Mouse (Mus musculus) gastrocnemius, postnatal 4 days (tissue): ENCODE data around the gene Yrdc. TPM values are rescaled to one million over a fixed set of nuclear protein-coding genes. Genes with fewer than 3 reads are reported as not detected.

Experiments
- DNase-seq, 2 experiments: peaks; one replicate each; pipeline ENCODE4 v3.0.0; 2021 to 2022; ENCODE audit warnings: low spot score in 2 of 2, mixed read lengths in 2 of 2
- total RNA-seq, 2 experiments: library from RNA; stranded (reverse); gene quantifications; 2 replicates each; pipeline ENCODE4 v1.2.3; 2021

The Yrdc gene
- total RNA-seq, 2 experiments from 2014 or later = 15.9 to 20.7 TPM

DNA sequence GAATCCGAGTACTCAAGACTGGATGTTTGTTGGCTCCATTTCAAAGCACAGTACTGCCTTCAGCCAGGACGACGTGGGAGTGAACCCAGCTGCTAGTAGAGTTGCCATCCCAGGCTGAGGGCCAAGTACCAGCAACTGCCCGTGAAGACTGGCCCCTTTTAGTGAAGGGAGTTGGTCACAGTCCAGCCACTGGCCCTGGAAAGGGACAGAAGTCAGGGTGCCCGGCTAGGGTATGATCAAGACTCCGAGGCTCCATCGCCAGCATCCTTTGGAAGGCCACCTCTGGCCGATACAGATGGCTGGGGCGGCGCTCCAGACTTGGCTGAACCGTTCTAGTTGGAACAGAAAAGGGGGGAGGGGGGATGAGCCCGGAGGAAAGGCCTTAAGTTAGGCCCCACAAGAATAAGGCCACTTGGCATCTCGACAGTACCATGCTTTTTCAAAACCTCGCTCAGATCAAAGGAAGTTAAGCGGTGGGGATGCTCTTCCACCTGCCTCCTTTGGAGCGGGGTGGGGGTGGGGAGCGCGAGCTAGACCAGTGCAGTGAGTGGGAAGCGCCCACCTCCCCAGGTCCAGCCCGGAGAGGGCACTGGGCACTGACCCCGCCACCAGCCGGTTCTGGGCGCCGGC is 733 bp upstream of the Yrdc start:
- DNase-seq = peak; percentile 35 to 79

DNA sequence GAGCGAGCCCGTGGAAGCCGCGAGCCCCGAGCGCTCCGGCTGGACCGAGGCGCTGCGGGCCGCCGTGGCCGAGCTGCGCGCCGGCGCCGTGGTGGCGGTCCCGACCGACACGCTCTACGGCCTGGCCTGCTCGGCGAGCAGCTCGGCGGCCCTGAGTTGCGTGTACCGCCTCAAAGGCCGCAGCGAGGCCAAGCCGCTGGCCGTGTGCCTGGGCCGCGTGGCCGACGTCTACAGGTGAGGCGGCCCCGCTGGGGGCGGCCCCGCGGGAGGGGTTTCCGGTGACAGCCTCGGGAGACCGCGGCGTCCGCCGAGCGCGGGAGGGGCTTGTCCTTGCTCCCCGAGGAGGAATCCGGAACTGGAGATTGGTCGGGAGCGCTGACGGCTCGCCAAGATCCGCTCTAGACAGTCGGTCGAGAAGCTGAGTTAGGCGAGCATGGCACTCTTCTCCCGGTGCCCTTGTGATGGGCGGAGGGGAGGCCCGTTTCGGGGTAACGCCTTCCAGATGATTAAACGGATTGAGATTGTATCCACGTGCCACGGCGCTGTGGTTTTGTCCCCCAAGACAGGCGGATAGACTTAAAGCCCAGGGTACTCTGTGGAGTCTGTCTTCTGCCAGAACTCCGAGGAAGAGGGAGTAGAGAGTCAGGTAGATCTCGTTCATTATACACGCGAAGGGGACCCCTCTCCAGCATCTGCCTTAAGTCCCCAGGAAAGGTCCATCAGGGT is 617 bp downstream of the Yrdc start, which contains the start of gene 1110065P20Rik:
1110065P20Rik (minus strand) TSS at position 264 of the 726 bp plus-strand sequence.
- peak; percentile 44 to 70 for DNase-seq

DNA sequence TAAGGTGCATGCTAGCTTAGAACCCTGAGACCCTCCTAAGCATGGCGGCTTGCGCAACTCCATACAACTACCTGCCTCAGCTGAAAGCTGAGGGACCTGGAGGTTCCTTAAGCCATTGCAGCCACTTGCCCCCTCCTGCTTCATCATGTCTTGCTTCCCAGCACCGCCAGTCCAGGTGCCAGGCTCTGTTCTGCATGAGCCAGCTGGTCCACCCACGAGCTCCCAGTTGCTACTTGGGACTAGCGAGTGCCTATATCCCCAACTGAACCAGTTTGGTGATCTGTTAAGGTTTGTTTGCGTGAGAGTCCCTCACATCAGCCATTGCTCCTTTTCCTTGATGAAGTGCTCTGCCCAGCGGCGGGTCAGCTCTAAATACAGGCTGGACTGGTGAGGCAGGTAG is 5.8 kb downstream of the Yrdc start:
- DNase-seq = no peak

DNA sequence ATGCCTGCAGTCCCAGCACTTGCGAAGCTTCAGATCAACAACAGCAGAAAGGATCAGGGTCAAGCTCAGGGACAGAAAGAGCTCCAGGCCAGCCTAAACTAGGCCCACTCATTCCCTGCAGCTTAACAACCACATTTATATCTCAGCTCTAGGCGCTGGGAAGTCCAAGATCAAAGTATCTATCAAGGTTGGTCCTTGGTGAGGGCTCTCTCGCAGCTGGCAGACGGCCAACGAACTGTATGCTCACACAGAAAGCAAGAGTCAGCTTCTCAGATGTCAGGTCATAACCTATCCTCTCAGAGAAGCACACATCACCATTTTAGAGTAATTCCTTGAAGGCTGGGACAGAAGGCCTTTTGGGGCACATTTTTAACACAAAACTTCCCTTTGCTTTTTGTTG is 7.9 kb downstream of the Yrdc start:
- no peak for DNase-seq

DNA sequence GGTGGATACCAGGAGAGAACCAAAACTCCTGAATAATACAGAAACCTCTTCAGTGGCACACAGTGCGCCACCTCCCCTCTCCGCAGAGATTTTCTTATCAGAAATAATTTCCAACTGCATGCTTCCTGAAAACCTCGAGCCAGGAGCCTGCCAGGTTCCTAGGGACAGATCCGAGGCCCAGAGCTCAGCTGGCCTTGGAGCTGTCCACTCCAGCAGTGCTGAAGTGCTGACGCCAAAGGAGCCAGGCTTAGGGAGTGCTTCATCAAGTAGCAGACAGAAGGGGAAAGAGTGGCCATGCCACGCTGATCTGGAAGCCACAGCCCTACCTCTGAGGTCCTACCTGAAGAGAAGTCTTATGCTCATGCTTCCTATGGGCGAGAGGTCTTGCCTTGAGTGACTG is 10.0 kb downstream of the Yrdc start:
- DNase-seq = peak; percentile 60 to 77

DNA sequence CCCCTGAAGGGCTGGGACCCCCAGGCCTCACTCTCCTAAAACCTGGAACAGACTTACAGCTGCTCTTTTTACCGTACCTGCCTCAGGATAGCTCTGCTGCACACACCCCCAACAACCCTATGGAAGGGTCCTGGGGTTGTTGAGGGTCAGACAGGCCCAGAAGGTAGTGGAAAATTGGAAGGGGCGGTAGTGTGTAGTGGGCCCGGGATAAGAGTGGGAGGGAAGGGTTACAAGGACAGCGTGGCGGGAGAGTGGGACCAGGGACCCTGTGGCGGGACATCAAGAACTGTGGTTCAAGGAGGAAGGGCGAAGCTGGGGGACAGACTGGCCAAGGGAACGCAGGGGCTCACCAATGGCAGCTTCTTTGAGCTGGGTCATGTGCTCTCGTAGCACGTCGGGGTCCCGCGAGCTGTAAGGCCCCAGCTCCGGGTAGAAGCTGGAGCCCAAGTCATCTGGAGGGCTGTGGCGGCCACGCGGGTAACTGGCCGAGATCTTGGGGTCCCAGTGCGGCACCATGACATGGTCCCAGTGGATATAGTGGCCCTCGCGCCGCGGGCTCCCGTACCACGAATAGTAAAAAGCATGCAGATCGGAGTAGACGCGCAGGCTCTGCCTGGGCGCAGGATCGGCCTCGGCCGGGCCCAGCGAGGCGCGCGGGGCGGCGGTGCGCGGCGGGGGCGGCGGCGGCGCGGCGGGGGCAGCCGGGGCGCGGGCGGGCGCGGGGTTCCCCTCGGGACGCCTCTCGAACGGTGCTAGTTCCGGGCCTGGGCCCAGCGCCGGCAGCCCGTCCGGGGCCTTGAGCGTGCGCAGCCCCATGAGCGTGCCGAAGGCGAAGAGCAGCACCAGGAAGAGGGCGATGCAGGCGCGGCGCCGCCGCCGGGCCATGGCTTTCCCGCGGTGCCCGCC is 11.1 kb downstream of the Yrdc start, which contains the start of gene Maneal:
Maneal (minus strand) TSS at position 889 of the 906 bp plus-strand sequence.
- DNase-seq = no peak

DNA sequence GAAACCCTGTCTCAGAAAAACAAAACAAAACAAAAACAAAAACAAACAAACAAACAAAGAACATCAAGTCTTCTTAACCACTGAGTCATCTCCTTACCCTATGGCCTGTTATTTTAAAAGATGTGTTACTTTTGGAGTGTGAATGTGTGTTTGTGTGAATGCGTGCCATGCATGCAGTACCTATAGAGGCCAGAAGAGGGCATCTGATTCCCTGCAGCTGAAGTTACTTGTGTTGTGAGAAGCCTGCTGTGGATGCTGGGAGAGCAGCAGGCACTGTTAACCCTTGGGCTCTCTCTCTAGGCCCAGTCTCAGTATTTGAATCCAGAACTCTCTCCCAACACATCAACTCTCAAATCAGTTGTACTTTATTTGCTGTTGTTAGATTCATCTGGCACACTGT is 22.2 kb downstream of the Yrdc start:
- no peak for DNase-seq

DNA sequence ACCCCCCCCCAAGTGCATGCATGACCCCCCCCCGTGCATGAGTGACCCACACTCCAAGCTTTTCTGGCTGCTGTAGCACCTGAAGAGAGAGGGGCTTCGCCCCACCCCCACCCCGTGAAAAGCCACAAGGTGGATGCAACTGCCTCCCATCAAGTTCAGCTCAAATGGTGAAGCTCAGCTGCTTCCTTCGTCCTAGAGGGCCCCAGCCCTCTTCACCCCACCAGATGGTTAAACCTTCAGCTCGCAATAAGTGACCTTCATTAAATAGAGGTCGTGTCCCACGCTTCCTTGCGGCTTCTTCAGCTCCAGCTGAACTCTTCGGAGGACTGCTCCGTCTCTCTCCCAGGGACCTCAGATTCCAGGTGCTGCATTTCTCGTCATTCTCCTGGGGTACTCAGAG is 30.1 kb downstream of the Yrdc start, which contains the start of gene Epha10:
Epha10 (plus strand) TSS at position 301 of the 400 bp plus-strand sequence.
- no peak for DNase-seq

DNA sequence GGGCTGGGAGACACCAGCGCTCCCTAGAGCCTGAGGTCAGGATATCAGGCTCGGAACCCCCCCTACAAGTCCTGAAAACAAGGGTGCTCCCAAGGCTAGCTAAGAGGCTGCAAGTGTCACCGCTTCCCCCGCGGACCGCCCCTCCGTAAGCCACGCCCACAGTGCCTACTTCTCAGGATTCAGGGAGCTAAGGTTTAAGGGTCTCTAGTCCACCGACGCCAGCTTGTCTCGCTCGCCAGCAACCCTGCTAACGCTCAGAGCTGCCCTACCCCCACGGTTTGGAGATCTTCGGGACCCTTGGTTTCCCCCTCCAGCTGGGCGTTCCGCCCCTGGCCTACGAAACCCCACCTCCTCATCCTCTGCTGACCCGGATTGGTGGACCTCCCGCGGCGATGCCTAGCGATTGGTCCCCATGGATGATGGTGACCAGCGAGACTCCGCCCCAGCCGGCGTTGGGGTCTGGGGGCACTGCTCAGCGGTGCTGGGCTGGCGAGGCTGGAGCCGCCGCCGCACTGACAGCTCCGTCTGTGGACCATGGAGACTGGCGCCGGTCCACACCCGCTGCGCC is 30.9 kb downstream of the Yrdc start:
- no peak for DNase-seq

DNA sequence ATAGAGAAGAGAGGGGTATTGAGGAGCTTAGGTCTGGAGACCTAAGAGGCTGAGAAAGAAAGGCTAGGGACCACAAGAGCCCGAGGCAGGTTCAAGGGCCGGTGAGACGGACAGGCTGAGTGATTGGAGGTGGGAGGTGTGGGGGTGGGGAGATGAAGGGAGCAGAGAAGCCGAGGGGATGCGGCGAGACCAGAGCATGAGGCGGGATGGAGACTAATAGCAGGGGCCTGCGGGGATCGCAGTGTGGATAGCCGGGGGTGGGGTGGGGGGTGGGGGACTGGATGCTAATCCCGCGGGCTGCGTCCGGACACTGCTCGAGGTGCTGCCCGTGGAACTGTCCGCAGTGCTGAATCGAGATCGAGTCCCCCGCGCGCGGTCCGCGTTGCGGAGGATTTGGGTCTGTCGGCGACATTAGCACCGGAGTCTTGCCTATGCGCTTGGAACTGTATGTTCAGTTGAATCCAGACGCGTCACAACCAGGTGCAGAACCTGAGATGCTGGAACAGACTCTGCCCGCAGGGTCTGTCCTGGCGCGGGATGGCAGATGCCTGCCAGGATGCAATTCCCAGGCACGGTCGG is 31.8 kb downstream of the Yrdc start:
- peak in 1 of 2 experiments; percentile 52 for DNase-seq

DNA sequence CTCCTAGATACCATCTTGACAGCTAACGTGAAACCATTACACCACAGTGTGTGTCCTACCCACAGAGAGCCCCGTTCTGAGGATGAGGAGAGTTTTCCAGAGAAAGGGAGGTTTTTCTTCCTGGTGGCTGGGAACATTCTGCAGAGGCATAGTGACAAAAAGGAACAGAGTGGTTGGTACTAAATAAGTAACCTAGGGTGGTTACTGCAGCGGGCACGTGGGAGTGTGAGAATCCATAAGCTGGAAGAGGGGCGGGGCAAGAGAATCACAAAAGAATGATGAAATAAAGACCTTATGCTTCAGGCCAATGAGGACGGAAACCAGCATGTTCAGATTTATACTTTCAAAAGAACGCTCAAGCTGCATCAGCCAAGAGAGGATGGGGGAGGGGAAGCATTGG is 38.2 kb downstream of the Yrdc start:
- no peak for DNase-seq

DNA sequence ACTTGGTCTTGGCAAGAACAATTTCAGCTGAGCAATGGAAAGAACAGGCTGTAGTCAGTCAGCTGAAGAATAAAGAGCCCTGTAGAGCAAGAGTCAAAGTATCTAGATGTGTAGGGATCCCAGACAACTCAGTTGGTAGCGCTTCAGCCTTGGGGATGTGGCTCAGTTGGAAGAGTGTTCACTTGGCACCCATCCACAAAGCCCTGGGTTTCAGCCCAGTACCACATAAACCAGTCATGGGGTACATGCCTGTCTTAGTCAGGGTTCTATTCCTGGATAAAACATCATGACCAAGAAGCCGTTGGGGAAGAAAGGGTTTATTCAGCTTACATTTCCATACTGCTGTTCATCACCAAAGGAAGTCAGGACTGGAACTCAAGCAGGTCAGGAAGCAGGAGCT is 39.5 kb downstream of the Yrdc start:
- no peak for DNase-seq

DNA sequence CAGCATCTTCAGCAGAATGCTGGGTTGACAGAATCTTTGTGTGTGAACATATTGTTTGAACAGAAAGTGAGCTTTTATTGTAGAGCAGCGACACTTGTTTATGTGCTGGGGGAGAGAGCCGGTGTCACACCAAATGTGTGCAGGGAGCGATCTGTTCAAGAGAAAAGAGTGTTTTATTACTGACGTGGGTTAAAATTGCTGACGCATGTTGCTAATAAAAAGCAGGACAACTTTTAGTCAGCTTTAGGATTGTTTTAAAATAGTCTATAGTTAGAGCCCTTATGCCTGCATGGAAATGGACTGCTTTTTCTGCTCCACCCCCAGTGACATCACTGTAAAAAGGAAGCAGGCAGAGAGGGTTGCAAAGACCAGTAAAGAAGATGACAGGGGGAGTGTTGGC is 40.4 kb downstream of the Yrdc start:
- no peak for DNase-seq

DNA sequence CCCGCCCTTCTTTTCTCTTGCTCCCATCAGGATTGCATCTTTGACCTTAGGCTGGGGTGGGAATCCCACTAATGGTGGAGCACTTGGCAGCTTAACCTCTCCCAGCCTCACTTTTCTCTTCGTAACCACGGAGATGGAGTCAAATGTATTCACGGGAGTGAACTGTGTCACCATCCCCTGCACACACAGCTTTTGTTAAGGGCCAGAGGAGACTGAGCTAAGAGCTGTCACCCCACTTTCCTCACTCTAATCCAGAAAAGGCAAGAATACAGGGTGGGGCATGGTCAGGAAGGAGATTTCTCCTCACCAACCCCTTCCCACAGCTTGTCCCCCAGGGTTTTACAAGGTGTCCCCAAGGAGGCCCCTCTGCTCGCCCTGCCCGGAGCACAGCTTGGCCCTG is 43.3 kb downstream of the Yrdc start:
- no peak for DNase-seq

DNA sequence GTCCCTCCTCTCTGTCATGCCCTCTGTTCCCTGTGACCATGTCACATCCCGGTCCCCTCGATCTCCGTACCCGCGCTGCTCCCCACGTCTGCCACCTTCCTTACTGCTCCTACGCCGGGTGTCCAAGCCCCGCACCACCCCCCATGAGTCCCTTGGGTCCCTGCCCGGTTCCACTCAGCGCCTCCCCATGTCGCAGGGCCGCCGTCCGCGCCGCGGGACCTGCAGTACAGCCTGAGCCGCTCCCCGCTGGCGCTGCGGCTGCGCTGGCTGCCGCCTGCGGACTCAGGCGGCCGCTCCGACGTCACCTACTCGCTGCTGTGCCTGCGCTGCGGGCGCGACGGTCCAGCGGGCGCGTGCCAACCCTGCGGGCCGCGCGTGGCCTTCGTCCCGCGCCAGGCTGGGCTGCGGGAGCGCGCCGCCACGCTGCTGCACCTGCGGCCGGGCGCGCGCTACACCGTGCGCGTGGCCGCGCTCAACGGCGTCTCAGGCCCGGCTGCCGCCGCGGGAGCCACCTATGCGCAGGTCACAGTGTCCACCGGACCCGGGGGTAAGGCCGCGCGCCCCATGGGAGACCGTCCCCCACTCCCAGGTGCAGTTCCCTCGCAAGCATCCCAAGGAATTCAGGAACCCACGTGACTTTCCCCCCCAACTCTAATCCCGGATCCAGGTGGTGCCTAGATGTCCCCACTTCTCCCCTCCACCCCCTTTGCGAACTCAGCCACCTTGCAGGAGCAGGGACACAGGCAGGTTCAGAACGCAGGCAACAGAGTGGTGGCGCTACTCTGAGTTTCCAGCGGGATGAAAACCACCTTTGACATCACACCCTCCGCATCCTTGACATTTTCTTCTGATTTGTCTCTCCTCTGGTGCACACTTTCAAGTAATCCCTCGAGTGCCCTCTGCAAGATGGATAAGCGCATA is 44.3 kb downstream of the Yrdc start:
- DNase-seq = no peak

DNA sequence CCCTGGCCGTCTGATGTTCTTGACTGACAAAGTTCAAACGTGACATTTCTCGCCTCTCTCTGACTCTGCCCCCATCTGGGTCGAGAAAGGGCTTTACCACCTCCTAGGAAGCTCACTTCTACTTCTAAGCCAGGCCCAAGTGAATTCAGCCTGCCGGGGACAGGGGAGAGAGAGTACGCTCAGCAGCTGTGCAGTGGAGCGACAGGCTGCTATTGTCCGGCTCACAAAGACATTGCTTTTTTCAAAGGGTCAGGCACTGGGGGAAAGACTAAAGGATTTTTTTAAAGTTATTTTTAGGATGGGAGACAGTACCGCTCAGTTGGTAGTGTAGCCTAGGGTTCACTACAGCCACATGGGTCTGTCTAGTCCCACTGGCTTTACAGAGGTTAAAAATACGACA is 47.9 kb downstream of the Yrdc start:
- no peak for DNase-seq

DNA sequence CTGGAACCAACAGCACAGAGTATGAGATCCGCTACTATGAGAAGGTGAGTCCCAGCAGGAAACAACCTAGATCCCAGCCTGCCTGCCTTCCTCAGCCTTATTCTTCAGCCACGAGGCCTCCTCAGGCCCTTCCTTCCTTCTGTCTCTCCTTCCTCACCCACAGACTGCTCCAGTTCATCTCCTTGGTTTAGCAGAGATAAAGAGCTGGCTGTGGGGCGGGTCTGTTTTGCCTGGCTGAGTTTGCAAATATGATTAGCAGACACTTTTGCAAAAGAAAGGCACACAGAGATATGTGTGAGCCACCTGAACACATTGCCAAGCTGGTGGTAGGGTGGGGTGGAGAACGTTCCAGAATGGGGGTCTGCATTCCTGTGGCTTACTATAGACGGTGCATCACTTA is 49.4 kb downstream of the Yrdc start:
- DNase-seq = no peak
